Mouse (Mus musculus): ENCODE data around the gene Bfar.
"Not testable (repeated sequence)": the region's sequence is repeated elsewhere in the genome, so short reads cannot be mapped to it uniquely, and the experiment has no call there.

The Bfar gene

GRCm38 (mm10) chr16:13671685-13672385 is at the start of gene Bfar, which contains the start of gene 3110001I22Rik:
Gene Bfar, plus strand, starts transcription at chr16:13671858.
Gene 3110001I22Rik, plus strand, starts transcription at chr16:13671929.
- peak; percentile 85 to 87 for DNase-seq

- no peak for DNase-seq
These were observed 43.3 kb upstream of the Bfar start for GRCm38 (mm10) chr16:13628345-13628744.

- not testable (repeated sequence) for DNase-seq
These were observed 33.5 kb upstream of the Bfar start for GRCm38 (mm10) chr16:13638198-13638597.

GRCm38 (mm10) chr16:13639508-13639907 is 32.1 kb upstream of the Bfar start:
- DNase-seq, result no peak

GRCm38 (mm10) chr16:13640064-13640463 is 31.6 kb upstream of the Bfar start:
- DNase-seq, result no peak

- DNase-seq, result no peak
These were observed 27.2 kb upstream of the Bfar start for GRCm38 (mm10) chr16:13644474-13644873.

- no peak for DNase-seq
These were observed 25.7 kb upstream of the Bfar start for GRCm38 (mm10) chr16:13645930-13646329.

- no peak for DNase-seq
These were observed 12.8 kb upstream of the Bfar start for GRCm38 (mm10) chr16:13658886-13659285.

- DNase-seq, result no peak
These were observed 10.9 kb upstream of the Bfar start for GRCm38 (mm10) chr16:13660736-13661135.

GRCm38 (mm10) chr16:13667878-13668343 is 3.7 kb upstream of the Bfar start, which contains the start of gene Parn:
Gene Parn, minus strand, starts transcription at chr16:13668170.
- peak; percentile 90 to 93 for DNase-seq

GRCm38 (mm10) chr16:13668402-13669108 is 3.1 kb upstream of the Bfar start:
- DNase-seq, result peak in 1 of 2 experiments; percentile 8

- DNase-seq, result no peak
These were observed 2.4 kb upstream of the Bfar start for GRCm38 (mm10) chr16:13669282-13669681.

- not testable (repeated sequence) for DNase-seq
These were observed 762 bp upstream of the Bfar start for GRCm38 (mm10) chr16:13670896-13671295.

- peak; percentile 42 to 54 for DNase-seq
These were observed 784 bp downstream of the Bfar start for GRCm38 (mm10) chr16:13672386-13672898.

GRCm38 (mm10) chr16:13673114-13673513 is 1.5 kb downstream of the Bfar start:
- no peak for DNase-seq

- no peak for DNase-seq
These were observed 2.9 kb downstream of the Bfar start for GRCm38 (mm10) chr16:13674511-13674910.

- no peak for DNase-seq
These were observed 7.1 kb downstream of the Bfar start for GRCm38 (mm10) chr16:13678601-13679319.

- DNase-seq, result no peak
These were observed 27.3 kb downstream of the Bfar start for GRCm38 (mm10) chr16:13698998-13699397.

GRCm38 (mm10) chr16:13702184-13702583 is 30.5 kb downstream of the Bfar start:
- DNase-seq, result no peak

GRCm38 (mm10) chr16:13704676-13705075 is 33.0 kb downstream of the Bfar start:
- DNase-seq, result no peak

GRCm38 (mm10) chr16:13714910-13715309 is 43.3 kb downstream of the Bfar start:
- DNase-seq, result no peak

GRCm38 (mm10) chr16:13716821-13717553 is 45.3 kb downstream of the Bfar start:
- DNase-seq, result no peak

Measured in thymus, adult 18-20 months (tissue).